Mouse (Mus musculus) forebrain, embryonic 14.5 days (tissue): ENCODE results near the gene Tas2r131. TPM values are rescaled to one million over a fixed set of nuclear protein-coding genes. Genes with fewer than 3 reads are reported as not detected.
"Not testable (repeated sequence)": the region's sequence is repeated elsewhere in the genome, so short reads cannot be mapped to it uniquely, and the experiment has no call there.

Experiments used
- ATAC-seq: fragments of 200-750 bp; cut with Nextera tagmentation; 2 replicates; pipeline ENCODE4 v1.8.0; 2017; ENCODE audit warnings: mild to moderate bottlenecking, moderate library complexity
- DNase-seq: peaks from one replicate; pipeline ENCODE4 v3.0.0-alpha.2; 2015; ENCODE audit warnings: low spot score
- H3K27ac ChIP-seq: fragments of 300-500 bp; sonication (generic); 2 replicates; pipeline ENCODE4 v1.5.1; 2014; ENCODE audit warnings: low read depth, mild to moderate bottlenecking, control low read depth, low read length, moderate library complexity
- H3K27me3 ChIP-seq: fragments of 300-500 bp; sonication (generic); replicated peaks from 2 replicates; pipeline ENCODE4 v1.6.1; 2014; ENCODE audit warnings: low read length, control low read depth, mixed read lengths; ENCODE audit not compliant: control insufficient read depth, insufficient read depth
- H3K36me3 ChIP-seq: fragments of 300-500 bp; sonication (generic); 2 replicates; pipeline ENCODE4 v1.6.1; 2014; ENCODE audit warnings: low read length, control low read depth; ENCODE audit not compliant: control insufficient read depth, insufficient read depth
- H3K4me1 ChIP-seq: fragments of 300-500 bp; sonication (generic); 2 replicates; pipeline ENCODE4 v1.6.1; 2014; ENCODE audit warnings: antibody characterized with exemption, low read length, control low read depth; ENCODE audit not compliant: control insufficient read depth, insufficient read depth
- H3K4me2 ChIP-seq: fragments of 300-500 bp; sonication (generic); 2 replicates; pipeline ENCODE4 v1.6.1; 2014; ENCODE audit warnings: mild to moderate bottlenecking, control low read depth, low read length
- H3K4me3 ChIP-seq: fragments of 300-500 bp; sonication (generic); 2 replicates; pipeline ENCODE4 v1.5.1; 2014; ENCODE audit warnings: low read depth, low read length, control low read depth
- H3K9ac ChIP-seq: fragments of 300-500 bp; sonication (generic); 2 replicates; pipeline ENCODE4 v1.6.1; 2014; ENCODE audit warnings: mild to moderate bottlenecking, low read length, control low read depth, moderate library complexity
- H3K9me3 ChIP-seq: fragments of 300-500 bp; sonication (generic); replicated peaks from 2 replicates; pipeline ENCODE4 v1.6.1; 2016; ENCODE audit warnings: low read length, control low read depth, mixed read lengths; ENCODE audit not compliant: control insufficient read depth
- WGBS: fragments of 180-500 bp; shearing (Covaris S2); extraction: QIAGEN DNeasy Blood & Tissue Kit; methylation state at CpG from one replicate; pipeline ENCODE4 v1.1.7; 2014; 5-methylcytosine and 5-hydroxymethylcytosine counted together
- polyA plus RNA-seq: library from polyadenylated mRNA; unstranded; fragments of >200 nt; fragmentation: Nextera tagmentation; extraction: Ambion mirVana; gene quantifications from 2 replicates; pipeline ENCODE4 v1.2.1, GENCODE M21; 2014

Tas2r131 gene
- polyA plus RNA-seq, result not detected in 2 replicates

DNA sequence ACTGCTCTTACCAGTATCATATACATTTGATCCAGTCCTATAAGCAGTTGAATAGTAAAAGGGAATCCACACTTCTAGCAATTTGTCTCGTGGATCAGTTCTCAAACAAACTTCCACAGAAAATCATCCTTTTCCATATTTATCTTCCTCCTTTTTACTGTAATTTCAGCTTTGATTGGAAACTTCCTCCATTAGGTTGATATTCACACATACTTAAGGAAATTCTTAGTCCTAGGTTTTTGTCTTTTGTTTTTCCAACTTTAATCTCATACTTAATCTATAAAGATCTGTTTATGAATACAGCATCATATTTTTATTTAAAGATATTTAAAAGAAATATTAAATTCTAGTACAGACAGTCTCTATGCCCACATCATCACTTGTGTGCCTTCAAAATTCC, at the start of gene Tas2r131:
Tas2r131 (minus strand) TSS at position 101 of the 400 bp plus-strand sequence.
- H3K27me3 ChIP-seq, result no peaks in the 10 kb centered on the region
- no peaks in the 10 kb centered on the region for H3K4me1 ChIP-seq
- no peaks in the 10 kb centered on the region for H3K9me3 ChIP-seq
- H3K27ac ChIP-seq, result no peak within 1 kb of the TSS
- H3K4me3 ChIP-seq, result no peak within 1 kb of the TSS
- DNase-seq (no peak), ATAC-seq (no peak)
- no peaks in the 10 kb centered on the region for H3K36me3 ChIP-seq
- WGBS, result 63% methylated on average over 1 of the region's 1 CpGs
- H3K9ac ChIP-seq, result no peak within 1 kb of the TSS
- no peak within 1 kb of the TSS for H3K4me2 ChIP-seq

DNA sequence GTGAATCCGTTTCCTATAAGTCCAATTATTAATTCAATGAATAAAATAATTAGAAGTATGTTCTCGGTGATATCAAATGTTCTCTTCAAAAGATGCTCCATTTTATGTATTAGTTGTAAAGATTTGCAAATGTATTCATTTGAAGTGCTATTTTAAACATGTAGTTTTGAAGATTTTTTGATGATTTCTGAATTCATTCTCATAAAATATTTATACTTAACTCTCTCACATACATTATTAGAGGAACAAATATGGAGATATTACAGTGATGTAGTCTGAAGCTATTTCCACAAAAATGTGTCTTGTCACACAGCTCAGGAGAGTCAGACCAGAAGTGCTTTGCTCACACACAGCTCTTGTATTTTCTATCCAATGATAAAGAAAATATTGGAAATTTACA, 23.1 kb upstream of the Tas2r131 start, which contains the start of gene Tas2r109:
Tas2r109 (minus strand) TSS at position 101 of the 400 bp plus-strand sequence.
- no peak within 1 kb of the TSS for H3K27ac ChIP-seq
- H3K9me3 ChIP-seq, result no peaks in the 10 kb centered on the region
- no peak within 1 kb of the TSS for H3K9ac ChIP-seq
- H3K4me1 ChIP-seq, result no peaks in the 10 kb centered on the region
- no peak for ATAC-seq
- no peak within 1 kb of the TSS for H3K4me3 ChIP-seq
- no peaks in the 10 kb centered on the region for H3K36me3 ChIP-seq
- WGBS, result 71% methylated on average over 2 of the region's 2 CpGs
- no peaks in the 10 kb centered on the region for H3K27me3 ChIP-seq
- H3K4me2 ChIP-seq, result no peak within 1 kb of the TSS
- no peak for DNase-seq

DNA sequence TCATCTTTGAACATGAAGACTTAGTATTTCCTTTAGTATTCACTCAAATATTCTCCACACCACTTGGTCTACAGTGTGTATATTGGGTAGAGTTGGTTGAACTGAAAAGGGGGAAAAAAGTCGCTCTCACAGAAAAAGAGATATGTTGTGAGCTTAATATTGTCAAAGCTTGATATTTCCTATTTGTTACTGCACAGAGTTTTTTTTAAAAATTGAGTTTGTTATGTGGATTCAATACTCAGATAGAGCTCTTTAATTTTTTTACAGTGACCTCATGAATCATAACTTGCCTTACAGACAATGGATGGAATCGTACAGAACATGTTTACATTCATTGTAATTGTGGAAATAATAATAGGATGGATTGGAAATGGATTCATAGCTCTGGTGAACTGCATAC, 6.9 kb downstream of the Tas2r131 start, which contains the start of gene Tas2r129:
Tas2r129 (plus strand) TSS at position 301 of the 400 bp plus-strand sequence.
- Histone ChIP-seq H3K4me1 (no peaks in the 10 kb centered on the region), H3K36me3 (no peaks in the 10 kb centered on the region), H3K9me3 (no peaks in the 10 kb centered on the region), H3K4me3 (no peak within 1 kb of the TSS), H3K9ac (no peak within 1 kb of the TSS), H3K27ac (no peak within 1 kb of the TSS), H3K27me3 (no peaks in the 10 kb centered on the region), H3K4me2 (no peak within 1 kb of the TSS)
- 82% methylated on average over 2 of the region's 2 CpGs for WGBS
- ATAC-seq, result no peak
- DNase-seq, result no peak

DNA sequence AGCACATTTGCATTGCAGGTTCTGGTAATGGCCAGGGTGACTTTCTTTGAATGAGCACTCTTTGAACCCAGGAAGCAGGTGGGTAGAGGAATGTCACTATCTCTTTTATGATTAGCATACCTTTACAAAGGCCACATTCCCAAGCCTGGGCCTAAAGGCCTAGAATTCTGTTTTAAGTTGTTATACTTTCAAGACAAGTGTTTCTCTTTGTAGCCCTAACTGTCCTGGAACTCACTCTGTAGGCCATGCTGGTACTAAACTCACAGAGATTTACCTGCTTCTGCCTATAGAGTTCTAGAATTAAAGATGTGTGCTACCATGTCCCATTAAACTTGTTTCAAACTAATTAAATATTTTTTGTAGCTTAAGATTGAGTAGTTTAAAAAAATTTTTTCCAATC, 16.3 kb downstream of the Tas2r131 start:
- H3K4me1 ChIP-seq, H3K4me2 ChIP-seq, H3K4me3 ChIP-seq, DNase-seq, H3K9ac ChIP-seq, H3K27ac ChIP-seq, H3K9me3 ChIP-seq, H3K36me3 ChIP-seq, H3K27me3 ChIP-seq, ATAC-seq: not testable (repeated sequence)

DNA sequence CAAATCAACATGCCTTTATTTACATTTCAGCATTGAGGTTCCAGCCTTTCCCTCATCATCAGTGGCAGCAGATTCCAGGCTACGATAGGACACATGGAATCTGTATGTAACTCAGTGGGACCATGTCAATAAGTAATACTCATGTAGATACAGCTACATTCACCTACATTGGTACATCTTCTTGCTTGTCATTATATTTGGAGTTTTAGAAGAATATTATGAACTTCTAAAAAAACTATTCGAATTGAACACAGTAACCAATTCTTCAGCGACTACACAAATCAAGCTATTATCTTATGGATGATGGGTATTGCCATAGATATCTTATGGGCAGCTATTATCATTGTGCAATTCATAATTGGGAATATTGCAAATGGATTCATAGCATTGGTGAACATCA, 48.4 kb downstream of the Tas2r131 start, which contains the start of gene Tas2r125:
Tas2r125 (plus strand) TSS at position 301 of the 400 bp plus-strand sequence.
- ATAC-seq, result no peak
- Histone ChIP-seq H3K9ac (no peak within 1 kb of the TSS), H3K27ac (no peak within 1 kb of the TSS), H3K4me1 (no peaks in the 10 kb centered on the region), H3K4me3 (no peak within 1 kb of the TSS), H3K36me3 (no peaks in the 10 kb centered on the region), H3K4me2 (no peak within 1 kb of the TSS), H3K9me3 (no peaks in the 10 kb centered on the region), H3K27me3 (no peaks in the 10 kb centered on the region)
- DNase-seq, result no peak
- 87% methylated on average over 3 of the region's 3 CpGs for WGBS

Other genes with a start within 250 kb of the Tas2r131 start
- gene Tas2r122, start 246.0 kb downstream of the Tas2r131 start, polyA plus RNA-seq, result not detected in 2 replicates
- gene Tas2r115, start 219.9 kb downstream of the Tas2r131 start, polyA plus RNA-seq, result not detected in 2 replicates
- not detected in 2 replicates for gene Tas2r124, start 203.2 kb downstream of the Tas2r131 start, polyA plus RNA-seq
- gene Tas2r102, start 195.8 kb downstream of the Tas2r131 start, polyA plus RNA-seq, result not detected in 2 replicates
- not detected in 2 replicates for gene Tas2r136, start 179.8 kb downstream of the Tas2r131 start, polyA plus RNA-seq
- gene Tas2r117, start 155.1 kb downstream of the Tas2r131 start, polyA plus RNA-seq, result not detected in 2 replicates
- not detected in 2 replicates for gene Tas2r123, start 110.8 kb downstream of the Tas2r131 start, polyA plus RNA-seq
- not detected in 2 replicates for gene Tas2r116, start 102.5 kb downstream of the Tas2r131 start, polyA plus RNA-seq
- not detected in 2 replicates for gene Tas2r110, start 89.9 kb downstream of the Tas2r131 start, polyA plus RNA-seq
- not detected in 2 replicates for gene Tas2r113, start 64.9 kb downstream of the Tas2r131 start, polyA plus RNA-seq
- gene Tas2r125, start 48.3 kb downstream of the Tas2r131 start, polyA plus RNA-seq, result not detected in 2 replicates
- gene Tas2r129, start 6.8 kb downstream of the Tas2r131 start, polyA plus RNA-seq, result not detected in 2 replicates
- gene Tas2r109, start 23.0 kb upstream of the Tas2r131 start, polyA plus RNA-seq, result not detected in 2 replicates
- not detected in 2 replicates for gene Tas2r103, start 79.2 kb upstream of the Tas2r131 start, polyA plus RNA-seq
- not detected in 2 replicates for gene Tas2r140, start 97.9 kb upstream of the Tas2r131 start, polyA plus RNA-seq
- gene Smim10l1, start 147.0 kb upstream of the Tas2r131 start, polyA plus RNA-seq, result 73.4 and 93.4 TPM in 2 replicates